Mouse (Mus musculus): ENCODE measurements around the gene Cux2.
"Not testable (repeated sequence)": the region's sequence is repeated elsewhere in the genome, so short reads cannot be mapped to it uniquely, and the experiment has no call there.

Gene Cux2

DNA sequence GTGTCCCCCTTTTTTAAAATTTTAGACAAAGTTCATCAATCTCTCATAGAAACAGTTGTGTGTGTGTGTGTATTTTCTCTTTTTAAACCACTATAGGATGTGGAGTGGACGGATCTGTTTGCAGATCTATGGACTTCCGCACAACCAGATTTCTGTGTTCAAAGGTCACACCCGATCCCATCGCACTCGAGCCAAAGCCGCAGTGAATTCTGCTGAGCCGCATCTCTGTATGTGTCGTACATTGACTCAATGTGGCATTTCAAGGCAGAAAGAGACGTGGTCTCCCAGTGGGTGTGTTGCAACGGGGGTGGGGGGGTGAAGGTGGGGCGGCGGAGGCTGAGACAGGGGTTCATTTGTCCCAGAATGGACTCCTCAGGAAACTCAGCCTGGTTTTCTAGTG, 191.5 kb downstream of the Cux2 start:
- no peak for DNase-seq

DNA sequence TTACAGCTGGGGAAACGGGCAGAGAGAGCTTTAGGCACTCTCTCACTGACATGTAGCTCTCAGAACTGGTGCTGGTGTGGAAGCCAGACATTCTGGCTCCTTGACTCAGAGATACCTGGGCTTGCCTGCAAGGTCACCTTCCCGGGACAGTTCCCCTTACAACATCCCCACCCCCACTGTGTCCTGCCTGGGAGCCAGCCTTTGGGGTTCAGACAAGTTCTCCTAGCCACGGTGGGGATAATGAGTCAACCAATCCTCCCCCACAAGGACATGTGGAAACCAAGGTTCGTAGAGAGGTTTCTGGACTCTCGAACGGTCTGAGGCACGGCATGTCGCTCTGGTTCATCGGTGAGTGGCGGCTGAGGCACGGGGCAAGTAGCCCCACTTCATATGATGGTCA, 193.2 kb downstream of the Cux2 start:
- DNase-seq = no peak

DNA sequence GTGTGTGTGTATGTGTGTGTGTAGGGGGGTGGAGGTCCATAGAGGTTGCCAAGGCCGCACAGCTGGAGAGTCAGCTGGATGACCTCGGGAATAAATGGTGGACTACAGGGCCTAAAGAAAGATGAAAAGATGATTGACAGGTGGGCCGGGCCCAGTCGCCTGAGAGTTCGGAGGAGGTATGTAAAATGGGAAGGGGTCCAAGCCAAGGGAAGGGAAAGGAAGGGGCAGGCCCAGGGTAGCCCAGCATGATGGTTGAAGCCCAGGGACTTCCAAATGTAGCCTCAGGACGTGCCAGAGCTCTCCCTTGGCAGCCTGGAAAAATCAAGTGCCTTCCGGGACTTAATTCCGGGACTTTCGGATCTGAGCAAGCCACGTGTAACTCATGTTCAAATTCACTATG, 195.1 kb downstream of the Cux2 start:
- DNase-seq = no peak

DNA sequence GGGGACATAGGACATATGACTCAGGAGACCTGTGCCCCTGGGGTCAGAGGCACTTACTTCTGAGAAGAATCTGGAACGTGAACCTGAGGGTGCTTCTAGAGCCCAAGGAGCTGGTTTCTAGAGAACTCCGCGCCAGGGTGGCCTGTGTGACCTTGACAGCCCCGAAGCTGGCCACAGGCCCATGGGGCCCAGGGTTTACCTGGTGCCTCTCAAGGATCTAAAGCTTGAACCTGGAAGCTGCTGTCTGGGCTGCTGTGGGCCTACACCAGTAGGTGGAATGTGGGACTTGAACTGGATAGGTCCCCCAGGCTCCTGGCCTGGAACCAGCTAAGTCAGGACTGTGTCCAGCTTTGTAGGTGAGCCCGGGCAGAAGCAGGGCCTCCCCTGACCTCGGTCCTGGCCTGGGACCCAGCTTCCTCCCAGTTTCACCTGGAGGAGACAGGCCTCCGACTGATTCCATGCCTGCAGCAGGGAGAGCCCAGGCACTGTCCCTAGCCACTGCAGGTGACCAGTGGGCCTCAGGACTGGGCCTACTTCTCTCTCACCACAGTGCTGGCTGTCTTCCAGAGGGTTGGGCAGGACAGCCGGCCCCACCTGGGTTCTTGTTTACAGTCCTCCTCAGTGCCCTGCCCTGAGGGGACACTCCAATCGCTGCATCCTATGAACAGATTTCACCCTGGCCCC, 196.4 kb downstream of the Cux2 start:
- DNase-seq = no peak

DNA sequence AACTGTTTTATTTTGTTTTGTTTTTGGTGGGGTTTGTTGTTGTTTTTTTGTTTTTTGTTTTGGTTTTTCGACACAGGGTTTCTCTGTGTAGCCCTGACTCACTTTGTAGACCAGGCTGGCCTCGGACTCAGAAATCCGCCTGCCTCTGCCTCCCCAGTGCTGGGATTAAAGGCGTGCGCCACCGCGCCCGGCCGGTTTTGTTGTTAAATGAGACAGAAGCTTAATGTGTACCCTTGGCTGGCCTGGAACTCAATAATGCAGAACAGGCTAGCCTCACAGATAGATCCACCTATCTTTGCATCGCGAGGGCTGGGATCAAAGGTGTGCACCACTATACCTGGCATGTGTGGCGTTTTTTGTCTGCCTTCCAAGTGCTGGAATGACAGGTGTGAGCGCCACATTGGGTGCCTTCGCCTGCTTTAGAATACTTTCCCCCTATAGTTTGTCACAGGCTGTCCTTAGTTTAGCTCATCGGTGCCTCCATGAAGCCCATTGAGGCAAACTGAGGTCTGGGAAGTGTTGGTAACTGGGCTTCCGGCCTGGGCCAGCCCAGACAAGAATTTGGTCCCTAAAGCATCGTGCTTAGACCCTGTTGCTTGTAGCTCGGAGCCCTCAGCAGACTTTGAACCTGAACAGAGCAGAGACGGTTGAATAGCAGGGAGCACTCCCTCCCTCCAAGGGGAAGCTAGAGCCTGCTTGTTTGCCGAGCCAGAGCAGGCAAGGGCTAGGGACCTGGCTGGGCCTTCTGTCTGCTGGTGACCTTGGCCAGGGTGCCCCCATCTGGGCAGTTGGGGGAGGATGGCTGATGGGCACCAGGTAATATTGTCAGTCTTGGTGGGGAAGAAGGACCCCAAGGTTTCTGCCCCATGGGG, 200.2 kb downstream of the Cux2 start:
- DNase-seq = no peak

DNA sequence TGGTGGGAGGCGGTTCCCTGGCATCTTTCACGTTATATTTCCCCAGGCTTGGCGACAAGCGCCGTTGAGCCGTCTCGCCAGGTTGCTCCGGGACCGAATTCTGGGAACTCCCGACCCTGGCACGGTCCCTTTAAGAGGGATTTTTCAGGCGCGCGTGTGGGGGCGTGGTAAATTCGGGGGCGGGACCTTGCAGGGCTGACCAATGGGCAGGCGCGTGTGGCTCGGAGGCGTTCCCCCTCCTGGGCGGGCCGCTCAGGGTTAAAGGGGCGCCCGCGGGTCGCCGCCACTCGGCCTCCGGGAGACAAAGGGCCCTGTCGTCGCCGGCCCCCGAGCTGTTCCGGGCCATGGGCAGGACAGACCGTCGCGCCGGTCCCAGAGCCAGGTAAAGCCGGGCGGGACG, 201.2 kb downstream of the Cux2 start, which contains the start of gene Pheta1:
Gene Pheta1, plus strand, starts transcription at position 242 of the 400 bp plus-strand sequence.
- DNase-seq = peak; percentile 93

DNA sequence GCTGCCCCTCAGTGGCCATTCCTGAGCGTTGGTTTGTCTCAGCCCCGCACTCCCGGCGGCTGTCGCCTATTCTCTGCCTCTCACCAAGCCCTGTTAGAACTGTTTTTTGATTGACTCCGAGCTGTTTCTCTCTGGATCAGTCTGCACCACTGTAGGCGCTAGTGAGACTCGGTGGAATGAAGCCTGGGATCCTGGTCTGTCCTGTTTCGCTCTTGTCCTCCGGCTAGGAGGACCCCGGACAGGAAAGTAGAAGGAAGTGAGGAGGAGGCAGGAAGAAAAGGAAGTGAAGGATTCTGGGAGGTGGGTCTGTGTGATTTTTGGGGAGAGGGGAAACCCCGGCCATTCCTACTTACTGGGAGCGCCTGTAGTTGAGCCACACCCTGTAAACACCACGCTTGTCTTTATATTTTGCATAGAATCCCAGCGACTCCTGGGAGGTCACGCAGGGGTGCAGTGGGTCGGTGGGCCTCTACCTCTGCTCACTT, 201.8 kb downstream of the Cux2 start:
- no peak for DNase-seq

DNA sequence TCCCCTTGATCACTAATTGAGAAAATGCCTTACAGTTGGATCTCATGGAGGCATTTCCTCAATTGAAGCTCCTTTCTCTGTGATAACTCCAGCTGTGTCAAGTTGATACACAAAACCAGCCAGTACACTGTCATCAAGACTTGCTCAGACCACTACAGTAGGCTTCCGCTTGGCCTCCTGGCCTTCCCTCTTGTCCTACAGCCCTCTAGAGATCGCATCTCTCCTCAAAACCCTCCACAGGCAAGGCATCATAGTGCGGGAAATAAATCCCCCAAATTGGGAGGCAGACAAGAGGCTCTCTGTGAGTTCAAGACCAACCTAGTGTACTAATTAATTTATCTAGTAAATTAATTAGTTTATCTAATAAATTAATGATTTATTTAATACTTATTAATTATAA, 202.6 kb downstream of the Cux2 start:
- DNase-seq = not testable (repeated sequence)

DNA sequence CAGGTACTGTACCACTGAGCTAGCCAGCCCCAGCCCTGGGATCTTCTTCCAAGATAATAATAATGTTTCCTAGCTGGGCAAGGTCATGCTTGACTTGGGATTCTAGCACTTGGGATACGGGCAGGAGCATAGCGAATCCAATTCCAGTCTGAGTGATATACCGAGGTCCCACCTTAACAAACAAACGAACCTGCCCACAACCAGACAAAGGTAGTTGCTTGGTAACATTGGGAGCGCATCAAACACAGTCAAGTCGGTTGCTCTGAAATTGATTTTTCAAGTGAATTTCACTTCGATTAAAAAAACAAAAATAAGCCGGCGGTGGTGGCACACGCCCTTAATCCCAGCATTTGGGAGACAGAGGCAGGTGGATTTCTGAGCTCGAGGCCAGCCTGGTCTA, 203.6 kb downstream of the Cux2 start:
- DNase-seq = no peak

DNA sequence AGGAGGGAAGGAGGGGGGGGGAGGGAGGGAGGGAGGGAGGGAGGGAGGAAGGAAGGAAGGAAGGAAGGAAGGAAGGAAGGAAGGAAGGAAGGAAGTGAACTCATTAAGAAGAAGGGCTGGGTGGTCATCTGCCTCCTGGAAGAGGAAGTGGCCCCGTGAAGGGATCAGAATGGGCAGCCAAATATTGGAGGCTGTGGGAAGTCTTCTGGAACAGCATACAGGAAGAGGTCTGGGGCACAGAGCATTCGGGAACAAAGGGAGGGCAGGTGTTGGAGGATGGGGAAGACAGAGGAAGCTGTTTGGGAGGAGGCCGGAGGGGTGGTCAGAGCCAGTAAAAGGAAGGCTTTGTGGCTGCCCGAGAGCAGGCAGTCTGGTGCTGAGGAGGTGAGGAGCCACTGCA, 204.5 kb downstream of the Cux2 start:
- DNase-seq = no peak

DNA sequence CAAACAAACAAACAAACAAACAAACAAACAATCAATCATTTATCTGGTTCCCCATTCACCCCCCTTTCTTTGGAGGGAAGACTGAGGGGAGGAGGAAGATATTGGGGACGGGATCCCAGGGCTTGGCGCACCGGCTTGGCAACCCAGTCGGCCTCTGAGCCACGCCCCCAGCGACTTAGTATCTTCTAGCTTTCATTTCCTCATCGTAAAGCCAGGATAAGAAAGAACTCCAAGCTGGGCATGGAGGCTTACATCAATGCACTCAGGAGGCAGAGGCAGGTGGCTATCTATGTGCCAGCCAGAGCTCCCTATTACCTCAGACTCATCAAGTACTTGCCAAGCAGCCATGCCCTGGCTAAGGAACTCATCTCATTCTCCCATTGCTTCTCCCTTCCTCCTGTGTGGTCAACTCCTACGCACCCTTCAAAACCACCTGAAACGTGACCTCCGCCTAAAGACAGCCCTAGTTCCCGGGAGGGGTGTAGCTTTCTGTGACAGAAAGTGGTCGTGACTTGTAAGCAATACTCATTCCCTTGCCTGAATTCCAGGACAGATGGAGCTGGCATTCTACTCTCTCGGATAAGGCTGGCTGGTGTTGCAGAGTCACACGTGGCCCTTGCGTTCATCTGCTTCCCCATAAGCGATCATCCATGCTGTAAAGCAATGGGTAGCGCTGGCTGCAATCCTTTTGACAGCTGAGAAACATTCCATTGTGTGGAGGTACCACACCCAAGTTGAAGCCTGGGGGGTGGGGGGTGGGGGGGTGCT, 206.6 kb downstream of the Cux2 start:
- no peak for DNase-seq

DNA sequence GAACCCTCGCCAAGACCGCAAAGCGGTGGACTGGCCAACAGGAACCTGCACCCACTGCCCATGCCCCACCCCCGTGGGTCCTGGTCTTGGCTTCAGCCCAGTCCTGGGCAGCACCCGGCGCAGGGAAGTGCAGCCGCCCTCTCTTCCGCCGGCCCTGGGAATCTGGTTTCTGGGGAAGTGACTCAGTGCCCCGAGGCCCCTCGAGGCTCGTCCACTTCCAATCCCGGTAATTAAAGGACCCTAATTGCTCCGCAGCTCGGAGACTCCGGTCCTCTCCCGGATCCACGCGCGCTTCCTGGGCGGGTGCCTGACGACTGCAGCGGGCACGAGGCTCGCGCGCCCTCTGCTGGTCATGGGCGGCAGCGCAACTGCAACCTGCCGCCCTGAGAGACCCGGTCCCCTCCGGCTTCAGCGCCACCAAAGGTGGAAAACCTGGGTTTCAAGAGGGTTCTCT, 207.2 kb downstream of the Cux2 start:
- DNase-seq = peak; percentile 87

DNA sequence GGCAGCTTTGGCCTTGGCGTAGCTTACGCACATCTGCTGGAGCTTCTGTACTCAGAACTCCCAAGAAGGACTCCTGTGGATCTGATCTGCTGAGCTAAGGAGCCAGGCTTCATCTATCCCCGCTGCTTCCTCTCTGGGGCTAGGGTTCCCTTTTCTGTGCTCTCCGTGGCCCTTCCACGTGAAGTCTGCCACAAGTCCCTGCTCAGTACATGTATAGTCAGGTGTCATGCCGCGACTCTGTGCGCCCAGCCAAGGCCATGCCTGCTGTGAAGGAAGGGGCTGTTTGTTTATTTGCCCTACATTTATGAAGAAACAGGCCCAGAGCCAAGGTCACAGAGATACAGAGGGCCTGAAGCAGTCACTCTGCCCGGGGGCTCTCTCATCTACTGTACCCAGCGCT, 207.9 kb downstream of the Cux2 start:
- DNase-seq = no peak

DNA sequence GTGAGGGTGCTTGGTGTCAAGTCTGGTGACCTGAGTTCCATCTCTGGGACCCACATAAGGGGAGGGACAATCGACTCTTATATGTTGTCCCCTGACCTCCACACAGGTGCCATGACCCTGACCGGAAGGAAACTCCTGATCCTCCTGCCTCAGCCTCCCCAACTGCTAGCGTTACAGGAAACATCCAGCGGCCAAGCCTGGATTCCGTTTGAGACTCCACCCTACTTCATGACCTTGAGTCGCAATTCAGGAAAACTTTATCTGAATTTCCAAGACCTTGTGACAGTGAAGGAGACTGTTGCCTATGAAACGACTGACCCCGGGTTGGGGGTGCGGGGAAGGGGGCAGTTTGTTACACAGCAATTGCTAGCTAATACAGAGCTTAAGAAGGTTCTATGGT, 208.4 kb downstream of the Cux2 start:
- no peak for DNase-seq

DNA sequence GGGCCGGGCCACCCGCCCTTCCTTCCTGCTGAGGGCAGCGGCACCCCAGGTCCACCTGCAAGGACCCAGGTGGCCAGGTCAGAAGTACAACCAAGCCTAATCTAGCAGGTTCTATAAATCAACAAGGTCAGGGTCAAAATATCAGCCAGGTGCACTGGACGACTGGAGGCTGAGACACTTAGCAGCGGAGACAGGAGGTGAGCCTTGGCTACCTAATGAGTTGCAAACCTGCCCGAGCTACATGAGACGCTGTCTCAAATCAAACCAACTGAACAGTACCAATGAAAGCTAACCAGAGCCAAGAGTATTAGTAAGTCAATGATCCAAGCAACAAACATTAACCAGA, 210.8 kb downstream of the Cux2 start:
- DNase-seq = no peak

DNA sequence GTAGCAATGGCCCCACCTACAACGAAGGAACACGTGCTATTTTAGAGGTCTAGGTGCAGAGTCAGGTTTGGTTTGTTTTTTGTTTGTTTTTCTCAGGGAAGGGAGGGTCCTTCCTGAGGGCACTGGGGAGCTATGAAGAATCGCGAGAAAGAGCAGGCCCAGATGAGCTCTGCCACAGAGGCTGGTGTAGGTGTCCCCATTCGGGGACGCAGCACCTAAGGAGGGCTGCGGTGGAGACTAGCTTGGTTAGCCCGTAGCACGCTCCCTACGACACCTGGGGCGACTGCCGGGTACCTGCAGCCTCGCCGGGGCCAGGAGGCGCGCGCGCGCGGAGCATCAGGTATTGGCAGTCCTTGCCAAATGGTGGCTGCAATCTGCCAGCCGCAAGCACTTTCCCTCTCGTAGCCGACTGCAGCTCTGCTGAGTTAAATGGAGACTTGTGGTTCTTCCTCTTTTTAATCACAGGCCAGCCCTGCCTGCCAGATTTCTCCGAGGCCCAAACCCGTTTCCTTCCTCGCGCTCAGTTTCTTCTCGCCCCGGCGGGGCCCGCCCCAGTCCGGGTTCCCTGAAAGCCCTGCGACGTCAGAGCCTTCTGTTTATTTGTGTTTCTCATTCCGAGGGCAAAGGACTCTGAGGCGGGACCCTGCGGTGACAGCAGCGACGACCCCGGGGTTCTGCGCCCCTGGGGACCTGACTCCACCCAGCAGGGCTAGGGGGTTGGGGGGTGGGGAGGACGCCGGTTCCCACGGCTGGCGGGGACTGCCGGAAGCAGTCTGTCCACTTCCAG, 211.4 kb downstream of the Cux2 start:
- peak; percentile 54 for DNase-seq

DNA sequence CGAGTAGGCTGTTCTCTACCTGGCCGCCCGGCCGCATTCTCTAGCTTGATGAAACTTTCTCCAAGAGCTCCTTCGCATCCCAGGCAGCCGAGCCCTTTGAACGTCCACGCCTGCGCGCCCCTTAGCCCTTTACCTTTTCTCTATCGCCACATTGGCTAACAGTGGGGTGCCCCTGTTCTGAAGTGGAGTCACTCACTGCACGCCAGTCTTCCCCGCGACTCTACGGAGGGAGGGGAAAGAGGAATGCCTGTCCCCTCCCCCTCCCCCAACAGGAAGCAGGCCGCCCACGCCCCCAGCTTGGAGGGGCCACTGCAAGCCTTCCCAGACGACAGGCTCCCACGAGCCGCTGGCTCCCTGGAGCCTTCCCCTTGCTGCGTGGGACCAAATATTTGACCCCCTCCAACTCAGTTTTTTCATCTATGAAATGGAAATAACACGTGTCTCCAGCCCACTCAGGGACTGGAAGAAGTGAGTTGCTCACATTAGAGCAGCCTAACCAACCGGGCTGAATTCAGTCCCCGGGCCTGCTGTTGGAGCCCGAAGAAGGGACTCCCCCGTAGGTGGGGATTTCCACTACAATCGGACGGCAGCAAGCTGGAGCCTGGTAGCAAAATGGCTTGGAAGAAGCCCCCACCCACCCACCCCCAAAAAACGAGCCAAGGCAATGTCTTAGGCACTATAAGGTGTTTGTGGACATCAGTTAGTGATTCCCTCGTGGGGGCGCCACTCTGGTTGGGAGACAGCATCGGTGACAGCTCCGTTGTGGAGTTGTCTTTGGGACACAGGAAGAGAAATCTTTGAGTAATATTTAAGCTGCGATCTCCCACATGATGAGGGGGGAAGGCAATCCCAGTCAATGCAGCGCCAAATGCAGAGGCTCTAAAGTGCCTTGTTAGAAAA, 212.2 kb downstream of the Cux2 start, which contains the start of gene Sh2b3:
Gene Sh2b3, minus strand, starts transcription at position 206 of the 900 bp plus-strand sequence.
- no peak for DNase-seq

DNA sequence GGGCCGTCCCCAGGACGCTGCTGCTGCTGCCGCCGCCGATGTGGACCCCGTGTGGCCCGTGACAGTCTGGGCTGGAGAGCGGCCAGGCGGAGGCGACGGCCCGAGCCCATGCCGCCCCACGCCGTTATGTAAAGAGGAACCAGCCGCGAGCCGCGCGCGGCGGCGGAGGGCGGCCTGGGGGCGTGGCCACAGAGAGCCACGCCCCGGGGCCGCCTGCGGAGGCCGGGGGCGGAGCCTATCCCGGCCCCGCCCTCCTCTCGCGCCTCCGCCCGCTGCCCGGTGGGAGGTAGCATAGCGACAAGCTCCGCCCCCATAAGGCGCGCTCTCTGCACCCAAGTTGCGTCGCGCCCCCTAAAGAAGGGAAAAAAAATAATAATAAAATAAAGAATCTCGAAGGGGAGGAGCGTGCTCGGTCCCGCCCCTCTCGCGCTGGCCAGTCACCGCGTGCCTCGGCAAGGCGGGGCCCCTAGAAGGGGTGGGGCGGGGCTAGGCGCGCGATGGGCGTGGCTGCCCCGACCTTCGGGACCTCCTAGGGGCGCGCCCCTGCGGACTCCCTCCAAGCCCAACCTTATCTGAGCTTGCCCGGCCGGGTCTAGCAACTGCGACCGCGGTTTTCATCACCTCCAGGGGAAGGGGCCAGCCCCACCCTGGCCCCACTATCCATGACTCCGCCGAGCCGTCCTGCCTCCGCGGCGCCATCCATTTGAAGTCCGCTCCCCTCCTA, 213.0 kb downstream of the Cux2 start:
- peak; percentile 85 for DNase-seq

DNA sequence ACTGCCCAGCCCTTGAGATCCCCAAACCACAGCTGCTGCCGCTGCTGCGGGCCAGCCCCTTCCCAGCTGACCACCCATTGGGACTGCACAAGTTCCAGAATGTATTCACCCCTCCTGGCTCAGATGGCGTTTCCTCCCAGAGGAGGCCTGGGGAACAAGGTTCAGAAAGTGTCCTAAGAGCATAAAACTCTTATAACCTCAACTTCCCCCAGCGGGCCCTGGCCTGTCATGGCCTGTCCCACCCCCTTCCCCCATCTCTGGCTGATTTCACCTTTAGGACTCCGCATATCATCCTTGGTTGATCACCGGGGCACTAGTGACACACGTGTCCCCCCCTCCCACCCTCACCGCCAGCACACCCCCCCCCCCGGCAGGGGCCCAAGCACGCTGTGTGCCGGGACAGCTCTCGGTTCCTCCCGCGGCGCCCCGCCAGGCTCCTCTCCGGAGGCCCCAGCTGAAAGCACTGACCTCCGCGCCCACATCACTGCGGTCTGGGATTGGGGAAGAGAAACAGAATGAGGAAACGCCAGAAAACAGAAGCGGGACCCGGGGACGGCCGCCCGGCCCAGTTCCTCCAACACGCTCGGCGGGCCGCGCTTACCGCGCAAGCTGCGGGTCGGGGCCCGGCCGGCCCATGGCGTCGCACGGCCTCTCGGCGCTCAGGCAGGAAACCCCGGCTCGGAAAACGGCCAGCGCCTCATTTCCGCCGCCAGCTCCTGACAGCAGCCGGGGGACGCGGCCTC, 213.8 kb downstream of the Cux2 start:
- DNase-seq = peak; percentile 65

Data from right cerebral cortex, postnatal 14 days (tissue).